Mouse (Mus musculus): ENCODE data around the gene Sez6l2.
A peak's percentile ranks its signal among the peaks of the same experiment; 100 is the strongest.

- TF ChIP-seq POLR2A (IDR thresholded peaks at IDR 0.05; ENCODE audit: control insufficient read depth, extremely low read depth, insufficient read depth, low read length, poor library complexity) (0 out of 2 replicates have a peak, but pooled peaks have one; percentile 9), CTCF (IDR thresholded peaks at IDR 0.05; ENCODE audit: borderline replicate concordance, control insufficient read depth, extremely low read depth, insufficient read depth, low read length, poor library complexity) (no peak)
Measured at GRCm38 (mm10) chr7:126975493-126975892, 25.1 kb downstream of the Sez6l2 start.
